Mouse (Mus musculus) stomach, embryonic 15.5 days (tissue): Measurements from ENCODE around the gene Tnnt1. TPM values are rescaled to one million over a fixed set of nuclear protein-coding genes. Genes with fewer than 3 reads are reported as not detected.

Experiments used
- ATAC-seq: fragments of 200-750 bp; cut with Nextera tagmentation; 2 replicates; pipeline ENCODE4 v1.8.0; 2017; ENCODE audit warnings: low read depth, moderate number of reproducible peaks, moderate TSS enrichment; ENCODE audit not compliant: insufficient read depth, low FRiP score
- H3K27ac ChIP-seq: fragments of 300-500 bp; sonication (generic); 2 replicates; pipeline ENCODE4 v1.5.1; 2015; ENCODE audit warnings: mild to moderate bottlenecking, inconsistent platforms
- H3K27me3 ChIP-seq: fragments of 300-500 bp; sonication (generic); replicated peaks from 2 replicates; pipeline ENCODE4 v1.6.1; 2015; ENCODE audit warnings: inconsistent platforms
- H3K36me3 ChIP-seq: fragments of 300-500 bp; sonication (generic); 2 replicates; pipeline ENCODE4 v1.6.1; 2015; ENCODE audit warnings: inconsistent platforms
- H3K4me1 ChIP-seq: fragments of 300-500 bp; sonication (generic); 2 replicates; pipeline ENCODE4 v1.6.1; 2015; ENCODE audit warnings: inconsistent platforms
- H3K4me2 ChIP-seq: fragments of 300-500 bp; sonication (generic); 2 replicates; pipeline ENCODE4 v1.6.1; 2015; ENCODE audit warnings: mild to moderate bottlenecking, inconsistent platforms
- H3K4me3 ChIP-seq: fragments of 300-500 bp; sonication (generic); replicated peaks from 2 replicates; pipeline ENCODE4 v1.5.1; 2015; ENCODE audit warnings: inconsistent platforms
- H3K9ac ChIP-seq: fragments of 300-500 bp; sonication (generic); 2 replicates; pipeline ENCODE4 v1.6.1; 2015; ENCODE audit warnings: inconsistent platforms
- H3K9me3 ChIP-seq: fragments of 300-500 bp; sonication (generic); 2 replicates; pipeline ENCODE4 v1.6.1; 2016; ENCODE audit warnings: inconsistent platforms
- WGBS: fragments of 180-500 bp; shearing (Covaris S2); methylation state at CpG from one replicate; pipeline ENCODE4 v1.1.7; 2015; 5-methylcytosine and 5-hydroxymethylcytosine counted together
- polyA plus RNA-seq: library from polyadenylated mRNA; unstranded; fragments of >200 nt; fragmentation: Nextera tagmentation; extraction: Ambion mirVana; gene quantifications from 2 replicates; pipeline ENCODE4 v1.2.1, GENCODE M21; 2015

Tnnt1 gene
- polyA plus RNA-seq, 1 experiment from 2014 or later: 25.5 TPM

DNA sequence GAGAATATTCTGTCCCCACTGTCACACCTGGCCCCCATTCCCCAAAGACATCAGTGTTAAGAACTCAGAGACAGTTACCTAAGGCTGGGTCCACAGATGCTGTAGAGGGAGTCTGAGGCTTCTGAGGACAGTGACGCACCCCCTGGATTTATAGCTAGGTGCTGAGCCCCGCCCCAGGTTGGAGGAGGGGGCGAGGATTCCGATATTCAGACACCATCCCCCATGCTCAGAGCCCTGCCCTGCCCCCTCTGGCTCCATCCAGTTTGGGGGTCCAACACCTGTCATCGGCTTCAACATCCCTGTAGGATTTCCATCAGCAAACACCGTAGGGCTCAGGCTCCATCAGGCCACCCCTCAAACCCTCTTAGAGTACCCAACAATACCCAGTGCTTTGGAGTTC is 329 bp downstream of the Tnnt1 start:
- no peak overlapping the region for H3K9ac ChIP-seq
- peaks cover 19% of the 10 kb centered on the region for H3K4me1 ChIP-seq
- no peak overlapping the region for H3K4me3 ChIP-seq
- H3K4me2 ChIP-seq: no peak overlapping the region
- ATAC-seq: no peak
- no peaks in the 10 kb centered on the region for H3K27me3 ChIP-seq
- H3K9me3 ChIP-seq: no peaks in the 10 kb centered on the region
- no peak overlapping the region for H3K27ac ChIP-seq
- H3K36me3 ChIP-seq: no peaks in the 10 kb centered on the region
- WGBS: 50% methylated on average over 6 of the region's 6 CpGs

DNA sequence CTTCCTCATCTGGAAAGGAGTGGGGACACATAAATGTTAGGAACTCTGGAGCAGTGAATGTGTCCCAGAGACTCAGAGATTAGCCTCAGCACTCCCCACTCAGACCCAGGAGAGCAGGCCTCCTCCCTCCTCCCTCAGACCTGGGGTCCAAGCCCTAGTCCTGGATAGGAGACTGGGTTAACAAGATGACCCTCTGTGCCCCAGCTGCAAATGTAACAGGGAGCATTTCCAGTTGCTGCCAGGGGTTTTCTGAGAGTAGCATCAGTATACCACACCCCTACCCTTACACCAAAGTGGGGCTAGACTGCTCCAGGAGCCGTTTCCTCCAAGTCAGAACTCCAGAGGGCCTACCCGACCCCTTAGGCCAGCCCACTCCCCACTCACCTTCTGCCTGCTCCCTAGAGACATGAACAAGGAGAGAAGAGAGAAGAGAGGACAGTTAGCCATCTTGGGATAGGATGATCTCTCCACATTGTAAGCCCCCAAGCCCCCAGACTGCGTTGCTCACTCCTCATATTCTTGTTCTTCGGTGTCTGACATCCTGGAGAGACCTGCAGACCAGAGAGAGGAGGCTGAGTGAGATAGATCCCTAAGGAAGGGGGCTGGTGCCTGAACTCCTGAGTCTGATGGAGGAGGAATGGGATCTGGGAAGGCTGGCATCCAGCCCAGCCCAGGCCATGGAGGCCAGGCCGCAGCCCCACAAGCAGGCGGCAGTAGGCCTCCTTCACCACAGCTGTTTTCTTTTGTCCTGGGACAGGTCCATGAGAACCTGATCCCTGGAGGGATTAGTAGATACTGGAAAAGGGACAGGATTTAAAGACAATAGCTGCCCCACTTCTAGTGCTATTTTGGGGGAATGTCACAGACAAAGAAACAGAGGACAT is 2.1 kb downstream of the Tnnt1 start:
- Histone ChIP-seq H3K9me3 (no peaks in the 10 kb centered on the region), H3K27ac (peak overlapping the region; percentile 73), H3K36me3 (no peaks in the 10 kb centered on the region), H3K27me3 (no peaks in the 10 kb centered on the region), H3K4me1 (peaks cover 21% of the 10 kb centered on the region), H3K4me2 (peak overlapping the region; percentile 16), H3K4me3 (no peak overlapping the region), H3K9ac (no peak overlapping the region)
- ATAC-seq: peak; percentile 30; the same call in 1 of the 2 replicates
- WGBS: 38% methylated on average over 6 of the region's 6 CpGs

GRCm38 (mm10) chr7:4513236-4513635 is 2.9 kb downstream of the Tnnt1 start:
- H3K9me3 ChIP-seq: no peaks in the 10 kb centered on the region
- H3K9ac ChIP-seq: no peak overlapping the region
- peak overlapping the region; percentile 1; the same call in 1 of the 2 replicates for H3K4me2 ChIP-seq
- H3K36me3 ChIP-seq: no peaks in the 10 kb centered on the region
- no peaks in the 10 kb centered on the region for H3K27me3 ChIP-seq
- H3K4me3 ChIP-seq: no peak overlapping the region
- 32% methylated on average over 13 of the region's 13 CpGs for WGBS
- ATAC-seq: no peak
- H3K27ac ChIP-seq: peak overlapping the region; percentile 73
- peaks cover 21% of the 10 kb centered on the region for H3K4me1 ChIP-seq

- 70% methylated on average over 8 of the region's 8 CpGs for WGBS
Measured at GRCm38 (mm10) chr7:4511489-4512224, 4.5 kb downstream of the Tnnt1 start.

GRCm38 (mm10) chr7:4509863-4510608 is 6.1 kb downstream of the Tnnt1 start:
- Histone ChIP-seq H3K36me3 (no peaks in the 10 kb centered on the region), H3K27me3 (no peaks in the 10 kb centered on the region), H3K9me3 (no peaks in the 10 kb centered on the region), H3K4me2 (peak overlapping the region; percentile 39), H3K27ac (no peak overlapping the region), H3K4me3 (peak overlapping the region; percentile 18; the same call in 1 of the 2 replicates), H3K9ac (no peak overlapping the region), H3K4me1 (peaks cover 21% of the 10 kb centered on the region)
- WGBS: 19% methylated on average over 24 of the region's 24 CpGs
- peak; percentile 68; the same call in 1 of the 2 replicates for ATAC-seq

More at GRCm38 (mm10) chr7:4511489-4512224, 4.5 kb downstream of the Tnnt1 start:
- H3K27ac ChIP-seq: no peak overlapping the region
- H3K4me1 ChIP-seq: peaks cover 21% of the 10 kb centered on the region
- H3K36me3 ChIP-seq: no peaks in the 10 kb centered on the region
- no peaks in the 10 kb centered on the region for H3K9me3 ChIP-seq
- no peak overlapping the region for H3K9ac ChIP-seq
- H3K27me3 ChIP-seq: no peaks in the 10 kb centered on the region
- H3K4me2 ChIP-seq: no peak overlapping the region
- no peak overlapping the region for H3K4me3 ChIP-seq
- no peak for ATAC-seq

- no peak overlapping the region for H3K9ac ChIP-seq
- WGBS: 88% methylated on average over 8 of the region's 8 CpGs
Measured at GRCm38 (mm10) chr7:4508739-4509116, 7.5 kb downstream of the Tnnt1 start.

GRCm38 (mm10) chr7:4508062-4508738 is 8.0 kb downstream of the Tnnt1 start:
- no peaks in the 10 kb centered on the region for H3K27me3 ChIP-seq
- H3K4me3 ChIP-seq: no peak overlapping the region
- no peak overlapping the region for H3K9ac ChIP-seq
- no peaks in the 10 kb centered on the region for H3K36me3 ChIP-seq
- no peak overlapping the region for H3K27ac ChIP-seq
- H3K4me1 ChIP-seq: 0 out of 2 replicates have a peak, but pooled peaks cover 10% of the 10 kb centered on the region
- H3K4me2 ChIP-seq: no peak overlapping the region
- 67% methylated on average over 32 of the region's 32 CpGs for WGBS
- no peaks in the 10 kb centered on the region for H3K9me3 ChIP-seq
- ATAC-seq: no peak

More at GRCm38 (mm10) chr7:4508739-4509116, 7.5 kb downstream of the Tnnt1 start:
- no peaks in the 10 kb centered on the region for H3K36me3 ChIP-seq
- no peaks in the 10 kb centered on the region for H3K27me3 ChIP-seq
- peaks cover 11% of the 10 kb centered on the region; the same call in 1 of the 2 replicates for H3K4me1 ChIP-seq
- no peak overlapping the region for H3K27ac ChIP-seq
- no peaks in the 10 kb centered on the region for H3K9me3 ChIP-seq
- no peak overlapping the region for H3K4me2 ChIP-seq
- H3K4me3 ChIP-seq: no peak overlapping the region
- no peak for ATAC-seq

GRCm38 (mm10) chr7:4507220-4507619 is 9.0 kb downstream of the Tnnt1 start:
- H3K4me2 ChIP-seq: no peak overlapping the region
- H3K9ac ChIP-seq: no peak overlapping the region
- WGBS: 59% methylated on average over 3 of the region's 4 CpGs
- H3K36me3 ChIP-seq: no peaks in the 10 kb centered on the region
- H3K9me3 ChIP-seq: no peaks in the 10 kb centered on the region
- no peak for ATAC-seq
- no peaks in the 10 kb centered on the region for H3K27me3 ChIP-seq
- no peak overlapping the region for H3K4me3 ChIP-seq
- H3K27ac ChIP-seq: no peak overlapping the region
- 0 out of 2 replicates have a peak, but pooled peaks cover 10% of the 10 kb centered on the region for H3K4me1 ChIP-seq

DNA sequence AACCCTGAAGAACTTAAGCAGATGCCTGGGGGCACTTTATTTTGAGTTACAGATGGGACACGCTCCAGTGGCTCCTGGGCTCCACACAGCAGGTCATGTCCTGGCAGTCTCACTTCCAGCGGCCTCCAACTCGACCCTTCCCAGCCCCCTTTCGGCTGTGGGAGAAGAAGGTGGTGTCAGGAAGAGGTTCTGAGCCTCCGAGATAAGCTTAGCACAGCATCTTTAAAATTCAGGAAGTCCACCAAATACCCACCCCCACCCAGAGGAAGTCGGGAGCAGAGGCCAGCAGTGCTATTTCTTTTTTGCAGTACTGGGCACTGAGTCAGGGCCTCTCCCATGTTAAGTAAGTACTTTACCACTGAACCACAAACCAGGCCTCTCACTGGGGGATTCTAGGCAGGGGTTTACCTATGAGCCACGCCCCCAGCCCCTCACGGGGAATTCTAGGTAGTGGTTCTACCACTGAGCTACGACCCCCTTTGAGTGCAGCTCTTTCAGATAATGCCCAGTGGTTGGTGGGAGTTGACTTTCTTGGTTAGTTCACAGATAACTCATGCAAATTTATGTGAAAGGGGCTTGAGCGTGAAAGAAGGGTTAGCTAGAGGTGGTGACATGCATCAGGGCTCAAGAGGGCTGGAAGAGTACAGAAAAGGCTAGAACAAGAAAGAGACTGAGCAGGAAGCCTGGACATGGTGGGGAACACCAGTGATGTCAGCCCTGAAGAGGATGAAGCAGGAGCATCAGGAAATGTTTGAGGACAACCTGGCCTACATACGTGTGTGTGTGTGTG is 11.3 kb downstream of the Tnnt1 start:
- WGBS: 56% methylated on average over 11 of the region's 11 CpGs
- no peak overlapping the region for H3K9ac ChIP-seq
- ATAC-seq: no peak
- peaks cover 8% of the 10 kb centered on the region; the same call in 1 of the 2 replicates for H3K4me1 ChIP-seq
- no peaks in the 10 kb centered on the region for H3K27me3 ChIP-seq
- H3K27ac ChIP-seq: no peak overlapping the region
- H3K4me2 ChIP-seq: no peak overlapping the region
- no peak overlapping the region for H3K4me3 ChIP-seq
- no peaks in the 10 kb centered on the region for H3K9me3 ChIP-seq
- no peaks in the 10 kb centered on the region for H3K36me3 ChIP-seq

- WGBS: 78% methylated on average over 5 of the region's 5 CpGs
- H3K27ac ChIP-seq: no peak overlapping the region
- no peaks in the 10 kb centered on the region for H3K9me3 ChIP-seq
- no peaks in the 10 kb centered on the region for H3K36me3 ChIP-seq
- ATAC-seq: no peak
- H3K4me2 ChIP-seq: no peak overlapping the region
- no peak overlapping the region for H3K9ac ChIP-seq
- H3K4me1 ChIP-seq: peaks cover 10% of the 10 kb centered on the region; the same call in 1 of the 2 replicates
- no peak overlapping the region for H3K4me3 ChIP-seq
- no peaks in the 10 kb centered on the region for H3K27me3 ChIP-seq
Measured at GRCm38 (mm10) chr7:4503858-4504257, 12.3 kb downstream of the Tnnt1 start.
